Comparison of ENCODE assay signal across 10 mouse cellular contexts in genomic region chr2:22704780-22705727, GRCm38 (mm10).
DNase-seq lines count a peak whose midpoint lies in the region; TF ChIP-seq lines count a peak whose summit lies in the region.
"Had no signal": no experiment of that assay in that cellular context is flagged by ENCODE, and none has a peak within 500 bp of the region (broad histone marks: within the 10 kb centered on the region; RNA-seq: fewer than 3 reads in every experiment).

No protein-coding gene starts in this region.

- no peak overlapping the region for H3K27ac ChIP-seq in heart, adult 2 months
- H3K27ac ChIP-seq: limb, embryonic 12.5 days had no signal

- WGBS in heart, adult 2 months: 60% methylated on average over 4 of the region's 4 CpGs

- no peaks in the 10 kb centered on the region for H3K27me3 ChIP-seq in heart, adult 2 months (ENCODE audit: control insufficient read depth, insufficient read depth, low read length)
- H3K27me3 ChIP-seq: limb, embryonic 12.5 days had no signal

- intact Hi-C loops in heart, adult 2 months (cut with DNase I): no loop called here
- intact Hi-C loops in heart, postnatal 36 days (cut with DNase I): no loop called here
- intact Hi-C loops in heart, postnatal 10 days (cut with DNase I): no loop called here

- no peak for TF ChIP-seq EP300 in heart, adult 2 months (IDR thresholded peaks at IDR 0.05; ENCODE audit: insufficient read depth, low read depth, low read length)

- no peaks in the 10 kb centered on the region for H3K4me1 ChIP-seq in heart, adult 2 months (ENCODE audit: control insufficient read depth, insufficient read depth, low read length)
- H3K4me1 ChIP-seq: megakaryocyte, embryonic 14.5 days had no signal

- TF ChIP-seq POLR2A in heart, adult 2 months (IDR thresholded peaks at IDR 0.05; ENCODE audit: insufficient read depth, low read depth, low read length): no peak

- TF ChIP-seq CTCF in heart, adult 2 months (IDR thresholded peaks at IDR 0.05): no peak

- peak; percentile 20 to 32 for DNase-seq in heart, adult 2 months
- no peak for DNase-seq in heart, postnatal 36 days
- DNase-seq in right cerebral cortex, postnatal 10 days (ENCODE audit: low spot score in 2 of 2): peak; percentile 45 to 48
- DNase-seq in right cerebral cortex, postnatal 36 days (ENCODE audit: low spot score in 2 of 2): no peak
- peak; percentile 56 to 62 for DNase-seq in heart, postnatal 10 days
- DNase-seq in telencephalon, adult 2 months (ENCODE audit: low read depth, low spot score): peak; percentile 28
- no peak for DNase-seq in adrenal gland, postnatal 14 days
- no peak for DNase-seq in spleen, adult 18-20 months

- H3K9ac ChIP-seq in heart, adult 2 months (ENCODE audit: low read depth, low read length): no peak overlapping the region
- H3K9ac ChIP-seq: limb, embryonic 12.5 days had no signal

- no peaks in the 10 kb centered on the region for H3K79me2 ChIP-seq in heart, adult 2 months (replicated peaks; ENCODE audit: control insufficient read depth, insufficient read depth, low read length)

- H3K4me3 ChIP-seq in heart, adult 2 months: no peak overlapping the region
- H3K4me3 ChIP-seq: limb, embryonic 12.5 days; megakaryocyte, embryonic 14.5 days had no signal

- no peaks in the 10 kb centered on the region for H3K36me3 ChIP-seq in heart, adult 2 months (ENCODE audit: control insufficient read depth, insufficient read depth, low read length)
- H3K36me3 ChIP-seq: limb, embryonic 12.5 days had no signal

Comparison
In these comparisons a context has a peak if more than half of its experiments do, and no peak if none do; other contexts are left out.
1. DNase-seq: peak in heart, adult 2 months (2 of 2), right cerebral cortex, postnatal 10 days (2 of 2), heart, postnatal 10 days (2 of 2) and telencephalon, adult 2 months (single experiment); none in heart, postnatal 36 days (0 of 2), right cerebral cortex, postnatal 36 days (0 of 2), adrenal gland, postnatal 14 days (single experiment) and spleen, adult 18-20 months (0 of 2).